Mouse (Mus musculus) bone marrow, adult 2 months (tissue): Measurements from ENCODE around the gene Gm3417. TPM values are rescaled to one million over a fixed set of nuclear protein-coding genes. Genes with fewer than 3 reads are reported as not detected.
"Not testable (repeated sequence)": the region's sequence is repeated elsewhere in the genome, so short reads cannot be mapped to it uniquely, and the experiment has no call there.

Experiments
- H3K27ac ChIP-seq: fragments of 200-500 bp; 2 replicates; pipeline ENCODE4 v1.5.1; 2012; ENCODE audit warnings: low read depth, mild to moderate bottlenecking, control low read depth, inconsistent platforms, low read length; ENCODE audit not compliant: control insufficient read depth, poor library complexity, insufficient read depth
- H3K4me1 ChIP-seq: fragments of 200-500 bp; 2 replicates; pipeline ENCODE4 v1.6.1; 2011; ENCODE audit warnings: low read length; ENCODE audit not compliant: control insufficient read depth, insufficient read depth
- H3K4me3 ChIP-seq: fragments of 200-500 bp; replicated peaks from 2 replicates; pipeline ENCODE3; 2011; ENCODE audit warnings: mild to moderate bottlenecking, low read depth, low read length, control low read depth; ENCODE audit not compliant: control insufficient read depth
- CTCF ChIP-seq: fragments of 200-500 bp; IDR thresholded peaks from 2 replicates; pipeline ENCODE4 v1.5.1; 2011; ENCODE audit warnings: low read length, control low read depth; ENCODE audit not compliant: control insufficient read depth, insufficient read depth
- POLR2A ChIP-seq: fragments of 200-500 bp; IDR thresholded peaks from 2 replicates; pipeline ENCODE4 v1.6.1; 2011; ENCODE audit warnings: low read depth, mild to moderate bottlenecking, control low read depth, low read length, borderline replicate concordance; ENCODE audit not compliant: control insufficient read depth
- WGBS: fragments of 180-500 bp; shearing (Covaris S2); methylation state at CpG from one replicate; pipeline ENCODE4 v1.1.7; 2018; 5-methylcytosine and 5-hydroxymethylcytosine counted together
- polyA plus RNA-seq: library from polyadenylated mRNA; stranded (reverse); fragments of >200 nt; gene quantifications from 2 replicates; pipeline ENCODE4 v1.2.4, GENCODE M21; 2011; ENCODE audit warnings: low replicate concordance; ENCODE audit not compliant: missing spikeins, insufficient read depth, insufficient read length

The Gm3417 gene
- polyA plus RNA-seq, 1 experiment = not detected

DNA sequence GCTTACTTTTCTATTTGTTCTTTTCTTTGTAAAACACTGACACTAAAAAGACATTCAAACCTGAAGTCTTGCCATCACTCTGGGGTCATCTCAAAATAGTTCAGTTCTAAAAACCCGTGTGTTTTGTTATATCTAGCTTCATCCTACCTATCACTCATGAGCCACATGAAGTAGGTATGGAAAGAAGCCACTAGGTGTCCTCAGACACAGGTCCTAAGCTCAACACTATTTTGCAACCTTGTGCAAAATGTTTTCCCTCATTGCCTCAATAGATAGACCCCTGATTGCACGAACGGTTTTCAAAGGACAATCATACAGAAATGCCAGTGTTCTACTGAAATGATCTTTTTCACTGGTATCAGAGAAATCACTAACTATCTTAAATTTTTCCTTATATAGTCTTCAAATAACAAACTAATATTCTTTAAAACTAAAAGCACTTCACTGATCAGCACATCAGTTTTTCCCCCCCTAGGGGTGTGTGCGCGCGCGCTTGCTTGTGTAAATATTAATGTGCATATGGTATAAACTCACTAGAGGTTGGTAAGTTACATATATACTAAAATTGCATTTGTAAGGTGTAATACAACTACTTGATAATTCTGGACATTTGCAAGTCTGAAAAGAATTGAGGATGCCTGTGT, 750 bp downstream of the Gm3417 start:
- not testable (repeated sequence) for H3K27ac ChIP-seq, H3K4me3 ChIP-seq, H3K4me1 ChIP-seq
- under 1% methylated on average over 4 of the region's 7 CpGs for whole genome bisulfite sequencing

DNA sequence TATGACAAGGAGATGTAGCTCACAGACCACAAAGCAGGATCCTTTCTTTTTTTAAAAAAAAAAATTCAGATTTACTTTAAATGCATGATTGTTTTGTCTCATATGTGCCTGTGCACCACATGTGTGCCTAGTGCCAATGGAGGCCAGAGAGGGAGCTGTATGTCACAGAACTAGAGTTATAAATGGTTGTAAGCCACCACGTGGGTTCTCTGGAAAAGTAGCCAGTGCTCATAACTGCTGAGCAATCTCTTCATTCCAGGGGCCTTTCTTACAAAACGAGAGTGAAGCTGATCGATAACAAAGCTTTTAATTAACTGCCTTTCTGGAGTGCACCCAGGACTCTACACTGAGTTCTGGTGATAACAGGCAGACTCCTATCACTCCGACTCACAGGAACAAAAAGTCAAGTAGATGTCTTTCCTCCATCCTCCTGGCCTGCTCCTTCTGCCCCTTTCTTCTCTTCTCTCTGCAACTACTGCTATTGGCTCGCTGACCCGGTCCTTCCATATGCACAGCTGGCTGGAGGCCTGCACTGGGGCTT, 10.1 kb downstream of the Gm3417 start:
- H3K4me1 ChIP-seq, H3K4me3 ChIP-seq, H3K27ac ChIP-seq: not testable (repeated sequence)
- no CpG with 5 or more reads among the region's 6 CpGs for WGBS

DNA sequence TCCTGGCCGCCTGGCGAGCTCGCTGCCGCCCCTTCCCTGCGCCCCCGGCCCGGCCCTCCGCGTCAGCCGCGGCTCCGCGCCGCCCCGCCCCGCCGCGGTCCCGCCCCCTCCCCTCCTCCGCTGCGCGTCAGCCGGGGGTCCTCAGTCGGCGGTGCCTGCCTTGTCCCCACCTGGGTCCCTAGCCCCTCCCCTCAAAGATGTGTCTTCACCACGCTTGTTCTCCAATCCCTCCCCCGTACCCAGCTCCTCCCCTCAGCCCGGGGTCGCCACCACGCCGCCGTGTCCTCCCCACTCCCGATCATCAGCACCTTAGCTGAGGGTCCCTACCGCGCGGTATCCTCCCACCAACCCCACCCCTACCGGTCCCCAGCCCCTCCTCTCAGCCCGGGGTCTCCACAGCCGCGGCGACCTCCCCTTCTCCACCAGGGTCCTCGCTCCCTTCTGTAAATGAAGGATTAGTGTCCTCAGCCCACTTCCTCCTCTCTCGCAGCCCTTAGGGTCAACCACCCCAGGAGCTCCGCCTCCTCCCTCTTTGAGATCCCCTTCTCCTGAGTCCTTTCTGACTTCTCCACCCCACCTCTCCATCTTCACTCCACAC, 16.9 kb downstream of the Gm3417 start:
- not testable (repeated sequence) for H3K4me1 ChIP-seq, H3K4me3 ChIP-seq, H3K27ac ChIP-seq
- WGBS = no CpG with 5 or more reads among the region's 44 CpGs

DNA sequence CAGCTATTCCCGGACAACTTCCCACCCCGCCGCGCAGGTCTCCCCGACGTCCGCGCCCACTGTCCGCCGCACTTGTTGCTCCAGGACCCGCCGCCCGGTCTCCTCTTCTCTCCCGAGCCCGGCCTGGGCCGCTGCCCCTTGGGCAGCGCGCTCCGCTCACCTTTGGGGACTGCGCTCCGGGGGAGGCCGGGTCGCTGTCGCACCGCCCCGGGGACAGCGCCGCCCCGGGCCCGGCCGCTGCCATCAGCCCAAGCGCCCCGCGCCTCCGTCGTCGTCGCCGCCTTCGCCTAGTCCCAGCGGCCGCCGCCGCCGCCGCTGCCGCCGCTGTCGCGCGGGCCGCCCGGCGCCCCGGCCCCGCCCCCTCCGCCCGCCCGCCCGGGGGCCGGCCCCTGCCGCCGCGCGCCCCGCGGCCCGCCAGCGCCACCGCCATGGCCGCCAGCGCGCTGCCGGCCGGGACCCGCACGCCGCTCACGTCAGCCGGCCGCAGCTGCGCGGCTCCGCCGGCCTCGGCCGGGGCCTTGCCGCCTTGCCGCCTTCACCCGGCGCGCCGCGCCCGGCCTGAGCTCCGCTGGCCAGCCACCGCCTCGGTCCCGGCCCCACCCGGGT, 17.5 kb downstream of the Gm3417 start, which contains the start of gene Phf10:
TSS of gene Phf10 (minus strand) at position 323 of the 606 bp plus-strand sequence.
- peak within 1 kb of the TSS; percentile 88 for H3K27ac ChIP-seq
- 12% methylated on average over 57 of the region's 100 CpGs for WGBS
- not testable (repeated sequence) for H3K4me1 ChIP-seq
- H3K4me3 ChIP-seq = peak within 1 kb of the TSS; percentile 98

DNA sequence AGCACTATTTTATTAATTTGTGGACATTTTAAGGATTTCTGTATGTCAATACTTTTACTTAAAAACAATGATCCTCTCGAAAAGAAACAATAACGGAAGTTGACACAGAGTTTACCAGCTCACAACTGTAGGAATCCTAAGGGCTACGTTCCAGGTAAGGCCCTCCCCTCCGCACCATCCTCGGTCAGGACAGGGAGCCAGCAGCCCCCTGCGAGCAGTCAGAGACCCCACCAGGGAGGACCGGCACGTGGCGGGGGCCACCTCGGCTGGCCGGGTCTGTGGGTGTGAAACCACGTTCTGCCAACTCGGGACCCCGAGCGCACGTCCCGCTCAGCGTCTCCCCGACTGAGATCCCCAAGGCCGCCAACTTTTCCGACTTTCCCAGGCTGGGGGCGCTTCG, 18.1 kb downstream of the Gm3417 start:
- Histone ChIP-seq H3K4me1 (no peaks in the 10 kb centered on the region; the same call in 1 of the 2 replicates), H3K27ac (peak overlapping the region; percentile 88), H3K4me3 (peak overlapping the region; percentile 98)
- WGBS = under 1% methylated on average over 23 of the region's 23 CpGs
- TF ChIP-seq CTCF (no peak), POLR2A (no peak)

DNA sequence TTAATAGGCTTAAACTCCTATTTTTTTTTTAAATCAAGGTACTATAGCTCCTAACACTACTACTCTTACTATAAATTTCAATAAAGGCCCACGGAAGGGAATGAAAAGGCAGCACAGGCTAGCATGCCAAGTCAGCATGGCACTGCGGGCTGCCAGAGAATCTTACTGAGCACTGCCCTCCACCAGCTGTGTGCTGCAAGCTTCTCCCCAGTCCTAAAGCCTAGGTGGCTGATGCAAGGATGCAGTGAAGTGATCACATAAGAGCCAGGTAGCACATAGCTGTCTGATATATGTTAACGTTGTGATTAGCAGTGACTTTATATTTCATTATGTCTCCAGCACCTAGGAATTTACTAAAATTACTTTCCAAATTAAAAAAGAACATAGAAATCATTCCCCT, 18.6 kb downstream of the Gm3417 start:
- TF ChIP-seq POLR2A = no peak
- no peak for TF ChIP-seq CTCF
- H3K27ac ChIP-seq = no peak overlapping the region
- WGBS = 19% methylated on average over 3 of the region's 3 CpGs
- H3K4me3 ChIP-seq = peak overlapping the region; percentile 98
- H3K4me1 ChIP-seq = no peaks in the 10 kb centered on the region; the same call in 1 of the 2 replicates

DNA sequence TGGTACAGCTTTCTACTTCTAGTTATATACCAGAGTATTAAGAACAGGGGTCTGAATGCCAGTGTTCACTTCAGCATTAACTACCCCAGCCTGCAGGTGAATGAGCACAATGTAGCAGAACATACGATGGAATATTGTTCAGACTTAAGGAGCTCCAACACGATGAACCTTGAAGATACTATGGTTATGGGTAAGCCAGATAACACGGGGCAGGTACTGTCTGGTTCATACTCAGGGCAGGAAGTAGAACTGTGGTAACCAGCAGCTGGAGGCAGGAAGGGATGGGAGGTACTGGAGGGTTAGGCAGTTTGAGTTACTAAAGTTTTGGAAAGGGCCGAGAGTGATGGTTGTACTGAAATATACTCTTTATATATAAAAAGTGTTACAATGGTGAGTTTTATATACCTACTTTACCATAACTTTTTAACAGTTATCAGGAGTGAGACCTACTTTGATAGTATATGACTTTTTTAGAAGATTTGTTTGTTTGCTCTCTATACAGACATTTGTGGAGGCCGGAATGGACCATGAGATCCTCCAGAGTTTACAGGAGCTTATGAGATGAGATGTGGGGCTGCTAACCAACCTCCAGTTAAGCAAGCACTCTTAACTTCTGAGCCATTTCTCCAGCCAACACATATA, 19.8 kb downstream of the Gm3417 start:
- 49% methylated on average over 5 of the region's 5 CpGs for WGBS
- TF ChIP-seq CTCF (no peak), POLR2A (no peak)
- Histone ChIP-seq H3K4me3 (no peak overlapping the region), H3K4me1 (no peaks in the 10 kb centered on the region; the same call in 1 of the 2 replicates), H3K27ac (no peak overlapping the region)

DNA sequence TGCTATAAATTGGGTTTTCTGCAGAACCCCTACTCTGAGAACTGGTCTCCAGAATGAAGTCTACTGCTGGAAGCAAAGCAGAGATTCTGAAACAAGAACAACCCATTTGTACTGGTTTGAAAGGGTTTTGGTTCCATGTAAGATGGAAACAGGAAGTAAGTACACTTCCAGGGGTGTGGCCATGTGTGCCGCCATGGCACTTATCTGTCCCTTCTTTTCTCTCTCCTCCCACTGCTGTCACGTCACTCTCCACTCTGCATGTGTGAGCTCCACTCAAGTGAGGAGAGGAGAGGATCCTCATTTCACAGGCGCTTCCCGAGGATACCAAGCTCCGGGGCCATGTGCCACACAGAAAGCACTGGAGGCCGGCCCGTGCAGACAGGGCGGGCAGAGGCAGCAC, 25.1 kb downstream of the Gm3417 start:
- Histone ChIP-seq H3K27ac (no peak overlapping the region), H3K4me3 (no peak overlapping the region), H3K4me1 (no peaks in the 10 kb centered on the region)
- TF ChIP-seq CTCF = no peak
- 78% methylated on average over 8 of the region's 8 CpGs for WGBS

DNA sequence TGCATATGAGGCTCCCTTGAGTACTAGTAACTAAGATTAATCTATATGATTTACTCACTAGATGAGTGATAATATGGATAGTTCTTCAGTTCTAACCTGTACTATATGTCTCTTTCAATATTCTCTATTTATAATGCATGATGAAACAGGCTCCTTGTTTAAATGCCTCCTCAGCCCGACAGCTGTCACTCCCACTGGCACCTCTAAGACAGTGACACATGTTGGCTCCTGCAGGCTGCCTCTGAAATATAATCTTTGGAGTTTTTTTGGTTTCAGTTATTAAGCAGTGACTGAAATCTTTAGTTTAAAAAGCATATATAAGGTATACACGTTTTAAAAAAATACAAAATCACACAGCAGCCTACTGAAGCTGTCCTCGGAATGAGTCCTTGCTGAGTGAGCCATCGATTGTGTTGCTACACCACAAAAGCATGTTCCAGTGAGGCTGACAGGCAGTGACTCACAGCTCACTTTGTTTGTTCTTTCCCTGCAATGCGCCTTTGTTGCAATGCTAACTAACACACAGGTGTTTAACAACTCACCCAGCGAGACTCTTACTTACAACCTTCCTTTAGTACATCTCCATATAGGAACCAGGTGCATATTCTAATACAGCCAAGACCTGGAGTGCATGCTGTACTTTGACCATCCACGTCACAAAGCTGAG, 29.3 kb downstream of the Gm3417 start:
- Histone ChIP-seq H3K27ac (no peak overlapping the region), H3K4me1 (no peaks in the 10 kb centered on the region; the same call in 1 of the 2 replicates), H3K4me3 (no peak overlapping the region)
- 88% methylated on average over 7 of the region's 7 CpGs for WGBS
- no peak for TF ChIP-seq CTCF
- TF ChIP-seq POLR2A = no peak
